Mouse (Mus musculus) ES-E14 (cell line): ENCODE measurements around the gene Atg4c.

ENCODE experiments used
- CHD2 ChIP-seq: IDR thresholded peaks from 2 replicates; pipeline ENCODE4 v1.6.1; 2014; ENCODE audit warnings: mild to moderate bottlenecking, low read depth, low read length, inconsistent platforms
- MAFK ChIP-seq: IDR thresholded peaks from 2 replicates; pipeline ENCODE4 v1.6.1; 2014; ENCODE audit warnings: mild to moderate bottlenecking, low read depth, low read length, inconsistent platforms; ENCODE audit not compliant: insufficient read depth

DNA sequence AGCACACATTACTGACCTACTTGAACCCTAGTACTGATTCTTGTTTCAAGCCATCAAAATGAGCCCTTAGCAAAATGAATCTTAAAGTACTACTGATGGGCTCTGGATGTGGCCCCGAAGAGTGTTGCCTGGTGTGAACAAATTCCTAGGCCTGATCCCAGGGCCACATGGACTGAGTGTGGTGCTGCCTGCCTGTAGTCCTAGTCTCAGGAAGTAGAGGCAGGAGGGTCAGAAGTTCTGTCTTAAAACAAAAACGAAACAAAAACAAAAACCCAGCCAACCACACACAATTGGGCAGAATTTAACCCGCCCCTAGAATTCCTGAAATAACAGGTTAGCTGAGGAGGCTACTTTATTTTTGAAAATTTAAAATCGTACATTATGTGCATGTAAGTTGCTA is 8.4 kb upstream of the Atg4c start:
- TF ChIP-seq MAFK (no peak), CHD2 (no peak)
